Mouse (Mus musculus): Measurements from ENCODE around the gene Bivm. TPM values are rescaled to one million over a fixed set of nuclear protein-coding genes. Genes with fewer than 3 reads are reported as not detected.

Gene Bivm
- polyA plus RNA-seq, 1 experiment = 2.0 TPM

GRCm38 (mm10) chr1:44148706-44149105 is 29.9 kb downstream of the Bivm start:
- Histone ChIP-seq H3K36me3 (ENCODE audit: control insufficient read depth, insufficient read depth, low read length) (no peaks in the 10 kb centered on the region), H3K27ac (ENCODE audit: control insufficient read depth, insufficient read depth, low read depth, low read length) (no peak overlapping the region), H3K27me3 (ENCODE audit: control insufficient read depth, insufficient read depth, low read length) (no peaks in the 10 kb centered on the region), H3K4me1 (ENCODE audit: control insufficient read depth, insufficient read depth, low read length) (no peaks in the 10 kb centered on the region; the same call in none of the 2 replicates), H3K4me3 (ENCODE audit: control insufficient read depth, low read depth, low read length) (no peak overlapping the region)
- no peak for TF ChIP-seq CTCF (IDR thresholded peaks at IDR 0.05; ENCODE audit: control insufficient read depth, insufficient read depth, insufficient replicate concordance, low read depth, low read length)
- TF ChIP-seq POLR2A (IDR thresholded peaks at IDR 0.05; ENCODE audit: control insufficient read depth, low read depth, low read length) = no peak

GRCm38 (mm10) chr1:44155287-44155686 is 36.5 kb downstream of the Bivm start:
- H3K4me3 ChIP-seq (ENCODE audit: control insufficient read depth, low read depth, low read length) = no peak overlapping the region

GRCm38 (mm10) chr1:44158317-44158716 is 39.6 kb downstream of the Bivm start:
- TF ChIP-seq CTCF (IDR thresholded peaks at IDR 0.05; ENCODE audit: control insufficient read depth, insufficient read depth, insufficient replicate concordance, low read depth, low read length) = no peak
- TF ChIP-seq POLR2A (IDR thresholded peaks at IDR 0.05; ENCODE audit: control insufficient read depth, low read depth, low read length) = no peak
- no peaks in the 10 kb centered on the region for H3K36me3 ChIP-seq (ENCODE audit: control insufficient read depth, insufficient read depth, low read length)

More at GRCm38 (mm10) chr1:44155287-44155686, 36.5 kb downstream of the Bivm start:
- H3K36me3 ChIP-seq (ENCODE audit: control insufficient read depth, insufficient read depth, low read length) = no peaks in the 10 kb centered on the region
- TF ChIP-seq POLR2A (IDR thresholded peaks at IDR 0.05; ENCODE audit: control insufficient read depth, low read depth, low read length) = no peak
- no peak for TF ChIP-seq CTCF (IDR thresholded peaks at IDR 0.05; ENCODE audit: control insufficient read depth, insufficient read depth, insufficient replicate concordance, low read depth, low read length)
- H3K27me3 ChIP-seq (ENCODE audit: control insufficient read depth, insufficient read depth, low read length) = no peaks in the 10 kb centered on the region
- no peaks in the 10 kb centered on the region for H3K4me1 ChIP-seq (ENCODE audit: control insufficient read depth, insufficient read depth, low read length)
- no peak overlapping the region for H3K27ac ChIP-seq (ENCODE audit: control insufficient read depth, insufficient read depth, low read depth, low read length)

GRCm38 (mm10) chr1:44161818-44162217 is 43.1 kb downstream of the Bivm start:
- TF ChIP-seq POLR2A (IDR thresholded peaks at IDR 0.05; ENCODE audit: control insufficient read depth, low read depth, low read length) = no peak
- no peak for TF ChIP-seq CTCF (IDR thresholded peaks at IDR 0.05; ENCODE audit: control insufficient read depth, insufficient read depth, insufficient replicate concordance, low read depth, low read length)

More at GRCm38 (mm10) chr1:44158317-44158716, 39.6 kb downstream of the Bivm start:
- Histone ChIP-seq H3K27ac (ENCODE audit: control insufficient read depth, insufficient read depth, low read depth, low read length) (no peak overlapping the region), H3K4me3 (ENCODE audit: control insufficient read depth, low read depth, low read length) (no peak overlapping the region), H3K4me1 (ENCODE audit: control insufficient read depth, insufficient read depth, low read length) (no peaks in the 10 kb centered on the region), H3K27me3 (ENCODE audit: control insufficient read depth, insufficient read depth, low read length) (no peaks in the 10 kb centered on the region)

GRCm38 (mm10) chr1:44162389-44162788 is 43.6 kb downstream of the Bivm start:
- H3K27me3 ChIP-seq (ENCODE audit: control insufficient read depth, insufficient read depth, low read length) = no peaks in the 10 kb centered on the region
- H3K4me1 ChIP-seq (ENCODE audit: control insufficient read depth, insufficient read depth, low read length) = peaks cover 3% of the 10 kb centered on the region; the same call in 1 of the 2 replicates
- no peak for TF ChIP-seq CTCF (IDR thresholded peaks at IDR 0.05; ENCODE audit: control insufficient read depth, insufficient read depth, insufficient replicate concordance, low read depth, low read length)
- no peak for TF ChIP-seq POLR2A (IDR thresholded peaks at IDR 0.05; ENCODE audit: control insufficient read depth, low read depth, low read length)
- no peaks in the 10 kb centered on the region for H3K36me3 ChIP-seq (ENCODE audit: control insufficient read depth, insufficient read depth, low read length)
- H3K27ac ChIP-seq (ENCODE audit: control insufficient read depth, insufficient read depth, low read depth, low read length) = no peak overlapping the region
- H3K4me3 ChIP-seq (ENCODE audit: control insufficient read depth, low read depth, low read length) = no peak overlapping the region

More at GRCm38 (mm10) chr1:44161818-44162217, 43.1 kb downstream of the Bivm start:
- Histone ChIP-seq H3K36me3 (ENCODE audit: control insufficient read depth, insufficient read depth, low read length) (no peaks in the 10 kb centered on the region), H3K27ac (ENCODE audit: control insufficient read depth, insufficient read depth, low read depth, low read length) (no peak overlapping the region), H3K27me3 (ENCODE audit: control insufficient read depth, insufficient read depth, low read length) (no peaks in the 10 kb centered on the region), H3K4me1 (ENCODE audit: control insufficient read depth, insufficient read depth, low read length) (no peaks in the 10 kb centered on the region), H3K4me3 (ENCODE audit: control insufficient read depth, low read depth, low read length) (no peak overlapping the region)

GRCm38 (mm10) chr1:44167859-44168383 is 49.2 kb downstream of the Bivm start:
- TF ChIP-seq CTCF (IDR thresholded peaks at IDR 0.05; ENCODE audit: control insufficient read depth, insufficient read depth, insufficient replicate concordance, low read depth, low read length) = no peak
- TF ChIP-seq POLR2A (IDR thresholded peaks at IDR 0.05; ENCODE audit: control insufficient read depth, low read depth, low read length) = no peak
- Histone ChIP-seq H3K36me3 (ENCODE audit: control insufficient read depth, insufficient read depth, low read length) (no peaks in the 10 kb centered on the region), H3K27ac (ENCODE audit: control insufficient read depth, insufficient read depth, low read depth, low read length) (no peak overlapping the region), H3K4me3 (ENCODE audit: control insufficient read depth, low read depth, low read length) (no peak overlapping the region), H3K27me3 (ENCODE audit: control insufficient read depth, insufficient read depth, low read length) (no peaks in the 10 kb centered on the region), H3K4me1 (ENCODE audit: control insufficient read depth, insufficient read depth, low read length) (peaks cover 3% of the 10 kb centered on the region; the same call in 1 of the 2 replicates)

- no peaks in the 10 kb centered on the region for H3K27me3 ChIP-seq (ENCODE audit: control insufficient read depth, insufficient read depth, low read length)
- TF ChIP-seq CTCF (IDR thresholded peaks at IDR 0.05; ENCODE audit: control insufficient read depth, insufficient read depth, insufficient replicate concordance, low read depth, low read length) = no peak
- TF ChIP-seq POLR2A (IDR thresholded peaks at IDR 0.05; ENCODE audit: control insufficient read depth, low read depth, low read length) = no peak
- H3K4me1 ChIP-seq (ENCODE audit: control insufficient read depth, insufficient read depth, low read length) = no peaks in the 10 kb centered on the region
- no peak overlapping the region for H3K4me3 ChIP-seq (ENCODE audit: control insufficient read depth, low read depth, low read length)
- H3K27ac ChIP-seq (ENCODE audit: control insufficient read depth, insufficient read depth, low read depth, low read length) = 0 out of 2 replicates have a peak overlapping the region, but pooled peaks have one; percentile 8
- no peaks in the 10 kb centered on the region for H3K36me3 ChIP-seq (ENCODE audit: control insufficient read depth, insufficient read depth, low read length)
Observed at GRCm38 (mm10) chr1:44172656-44173055, 53.9 kb downstream of the Bivm start.
